Mouse (Mus musculus) C2C12 (cell line): Measurements from ENCODE around the gene Rem1. TPM values are rescaled to one million over a fixed set of nuclear protein-coding genes. Genes with fewer than 3 reads are reported as not detected.

Experiments used
- H3K27me3 ChIP-seq: one replicate; pipeline ENCODE4 v1.6.1; 2011; ENCODE audit not compliant: control insufficient read depth, insufficient read depth, insufficient read length
- H3K36me3 ChIP-seq: one replicate; pipeline ENCODE4 v1.6.1; 2011; ENCODE audit not compliant: control insufficient read depth, insufficient read depth
- H3K4me3 ChIP-seq: one replicate; pipeline ENCODE4 v1.5.1; 2011; ENCODE audit warnings: mild to moderate bottlenecking, control low read depth; ENCODE audit not compliant: poor library complexity, insufficient read depth, severe bottlenecking
- H3K79me2 ChIP-seq: one replicate; pipeline ENCODE4 v1.6.1; 2011; ENCODE audit not compliant: control insufficient read depth, insufficient read depth
- H3K79me3 ChIP-seq: one replicate; pipeline ENCODE4 v1.6.1; 2011; ENCODE audit warnings: low read depth, control low read depth
- H3ac ChIP-seq: one replicate; pipeline ENCODE3; 2011; ENCODE audit warnings: low read depth; ENCODE audit not compliant: control insufficient read depth, insufficient read length
- CEBPB ChIP-seq: IDR thresholded peaks from one replicate; pipeline ENCODE4 v1.6.1; 2011; ENCODE audit warnings: low read depth, mild to moderate bottlenecking, control low read depth, moderate library complexity
- CTCF ChIP-seq: IDR thresholded peaks from one replicate; pipeline ENCODE4 v1.5.1; 2011; ENCODE audit not compliant: control insufficient read depth, insufficient read depth, insufficient read length
- FOSL1 ChIP-seq: IDR thresholded peaks from one replicate; pipeline ENCODE4 v1.8.0; 2011; ENCODE audit warnings: mild to moderate bottlenecking, low read length; ENCODE audit not compliant: poor library complexity, insufficient read depth, severe bottlenecking
- MAX ChIP-seq: IDR thresholded peaks from one replicate; pipeline ENCODE4 v1.6.1; 2011; ENCODE audit warnings: mild to moderate bottlenecking, control low read depth
- MYOD1 ChIP-seq: IDR thresholded peaks from one replicate; pipeline ENCODE4 v1.6.1; 2011; ENCODE audit warnings: low read depth; ENCODE audit not compliant: control insufficient read depth, insufficient read length
- MYOG ChIP-seq: IDR thresholded peaks from one replicate; pipeline ENCODE4 v1.6.1; 2011; ENCODE audit not compliant: control insufficient read depth, insufficient read length; ENCODE audit errors: extremely low read depth
- USF1 ChIP-seq: IDR thresholded peaks from one replicate; pipeline ENCODE4 v1.6.1; 2011; ENCODE audit warnings: low read depth, mild to moderate bottlenecking, control low read depth, moderate library complexity
- long read RNA-seq, 2 experiments: library from polyadenylated mRNA; unstranded; transcript quantifications; one replicate each; pipeline ENCODE4 v2.0.0; 2019 to 2020
- polyA plus RNA-seq: library from polyadenylated mRNA; unstranded; fragments of >200 nt; fragmentation: generic; extraction: Trizol; gene quantifications from one replicate; pipeline ENCODE4 v1.2.1, GENCODE M21; 2012; ENCODE audit warnings: missing spikeins

The Rem1 gene
- 38.7 TPM for polyA plus RNA-seq
- long read RNA-seq, experiment 1, transcript Rem1-201 (5 exons, 1,663 nt) = major isoform, 45 of 64 reads
- long read RNA-seq, experiment 1, partial matches to known transcripts = 9 of 64 reads
- long read RNA-seq, experiment 1, other reads (novel, unspliced or antisense) = 10 of 64 reads
- long read RNA-seq, experiment 2, transcript Rem1-201 (5 exons, 1,663 nt) = major isoform, 153 of 211 reads
- long read RNA-seq, experiment 2, partial matches to known transcripts = 12 of 211 reads
- long read RNA-seq, experiment 2, other reads (novel, unspliced or antisense) = 46 of 211 reads

DNA sequence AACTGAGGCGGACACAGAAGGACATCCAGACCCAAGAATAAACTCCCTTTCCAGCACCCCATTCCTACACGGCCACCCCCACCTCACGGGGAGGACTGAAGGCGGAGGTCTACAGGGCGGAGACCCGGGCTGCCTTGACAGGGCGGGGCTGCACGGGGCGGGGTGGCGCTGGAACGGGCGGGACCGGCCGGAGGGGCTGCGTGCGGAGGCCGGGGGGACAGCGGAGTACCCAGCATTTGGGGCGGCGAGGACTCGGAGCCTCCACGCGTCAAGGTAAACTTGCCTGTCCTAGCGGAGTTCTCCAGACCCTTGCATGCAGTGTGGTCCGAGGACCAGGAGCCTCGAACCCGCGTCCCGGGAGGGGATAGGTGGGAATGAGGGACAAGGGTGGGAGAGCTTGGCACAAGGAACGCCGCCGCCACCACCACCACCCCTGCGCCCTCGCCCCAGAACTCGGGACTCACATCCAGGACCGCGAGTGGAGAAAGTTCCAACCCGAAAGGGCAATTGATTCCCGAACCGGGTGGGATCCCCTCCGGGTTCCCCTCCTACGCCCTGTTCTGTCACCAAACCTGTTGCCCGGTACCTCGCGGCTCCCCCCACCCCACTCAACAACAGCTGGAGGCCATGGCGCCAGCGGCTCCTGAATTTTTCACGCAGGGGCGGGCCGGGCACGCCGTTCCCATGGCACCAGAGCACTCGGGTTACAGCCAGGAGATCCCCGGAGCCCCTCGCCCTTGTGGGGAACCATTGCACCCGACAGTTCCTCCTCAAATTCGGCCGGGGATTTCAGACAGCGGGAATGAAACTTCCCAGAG lies at the start of gene Rem1:
Gene Rem1, plus strand, starts transcription at position 178 of the 818 bp plus-strand sequence.
- H3K27me3 ChIP-seq = no peaks in the 10 kb centered on the region
- peak within 1 kb of the TSS; percentile 75 for H3K4me3 ChIP-seq
- peaks cover 9% of the 10 kb centered on the region for H3K79me3 ChIP-seq
- H3K36me3 ChIP-seq = peaks cover 30% of the 10 kb centered on the region
- TF ChIP-seq CEBPB = no peak
- no peak for TF ChIP-seq USF1
- peak within 1 kb of the TSS; percentile 92 for H3ac ChIP-seq
- H3K79me2 ChIP-seq = peaks cover 44% of the 10 kb centered on the region

DNA sequence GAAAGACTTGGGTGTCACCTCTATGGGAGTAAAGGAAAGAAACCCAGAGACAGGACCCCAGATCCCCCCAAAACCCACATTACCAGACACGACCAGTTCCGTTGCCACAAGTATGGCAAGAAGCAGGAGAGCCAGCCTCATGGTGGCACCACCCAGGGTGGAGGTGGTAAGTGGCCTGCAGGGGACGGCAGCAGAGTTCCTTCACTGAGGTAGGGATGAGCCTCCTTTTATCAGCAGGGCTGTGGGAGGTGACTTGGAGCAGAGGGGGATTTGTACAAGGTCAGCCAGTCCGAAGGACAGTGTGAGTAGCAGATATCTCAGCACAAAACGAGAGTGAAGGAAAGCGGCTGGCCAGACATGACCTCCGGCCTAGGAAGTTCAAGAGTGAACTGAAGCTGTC lies 46.6 kb upstream of the Rem1 start, which contains the start of gene Defb19:
Gene Defb19, minus strand, starts transcription at position 206 of the 400 bp plus-strand sequence.
- TF ChIP-seq USF1 = no peak
- no peak for TF ChIP-seq MYOG
- no peak for TF ChIP-seq FOSL1
- no peak for TF ChIP-seq CTCF
- no peak for TF ChIP-seq MYOD1
- no peak for TF ChIP-seq CEBPB
- TF ChIP-seq MAX = no peak
- H3ac ChIP-seq = no peak within 1 kb of the TSS
- H3K79me2 ChIP-seq = no peaks in the 10 kb centered on the region
- H3K27me3 ChIP-seq = peaks cover 20% of the 10 kb centered on the region
- H3K4me3 ChIP-seq = no peak within 1 kb of the TSS
- H3K36me3 ChIP-seq = no peaks in the 10 kb centered on the region
- H3K79me3 ChIP-seq = no peaks in the 10 kb centered on the region

DNA sequence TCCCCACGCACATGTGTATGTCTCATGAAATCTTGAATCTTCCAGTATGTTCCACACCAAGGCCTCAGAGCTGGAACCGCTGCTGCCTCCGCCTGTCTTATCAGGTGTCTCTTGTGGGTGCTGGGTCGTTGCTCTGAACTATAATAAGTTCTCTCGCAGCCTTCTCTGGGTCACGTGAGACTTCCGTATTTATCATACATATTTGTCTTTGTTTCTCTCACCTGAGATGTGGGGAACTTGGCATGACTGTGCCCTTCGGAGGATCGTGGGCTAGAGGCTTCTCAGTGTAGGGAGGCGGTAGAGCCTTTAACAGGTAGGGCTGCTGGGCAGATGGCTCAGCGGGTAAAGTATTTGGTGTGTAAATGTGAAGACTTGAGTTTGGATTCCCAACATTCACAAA lies 46.1 kb upstream of the Rem1 start:
- no peak overlapping the region for H3ac ChIP-seq
- TF ChIP-seq MAX (no peak), CTCF (no peak), CEBPB (no peak), FOSL1 (no peak), MYOD1 (no peak), USF1 (no peak), MYOG (no peak)

DNA sequence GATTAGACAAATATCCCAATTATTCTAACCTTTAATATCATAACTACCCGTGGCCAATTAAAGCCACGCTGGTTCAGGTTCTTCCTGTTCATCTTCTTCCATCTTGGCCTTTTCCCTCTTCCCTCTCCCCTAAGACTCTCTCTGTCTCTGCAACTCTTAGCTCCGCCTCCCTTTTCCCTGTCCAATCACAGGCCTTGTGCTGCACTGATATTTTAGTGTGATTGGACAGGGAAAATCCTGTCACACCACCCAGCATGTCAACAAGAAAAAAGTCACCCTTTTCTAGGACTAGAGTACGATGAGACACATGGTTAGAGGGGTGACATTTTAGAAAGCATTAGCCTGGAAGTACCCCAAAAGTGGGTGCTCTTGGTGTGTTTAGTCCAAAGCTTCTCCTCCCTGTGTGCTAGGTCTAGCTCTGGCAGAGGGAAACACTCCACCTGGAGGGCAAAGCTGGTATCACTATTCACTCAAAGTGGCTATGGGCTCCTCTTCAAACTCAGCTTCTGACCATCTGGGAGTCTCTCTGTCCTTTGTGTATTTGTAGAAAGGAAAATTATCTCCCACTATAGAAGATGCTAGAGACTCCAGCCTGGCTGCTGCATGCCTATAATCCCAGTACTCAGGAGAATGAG lies 39.7 kb upstream of the Rem1 start:
- no peak overlapping the region for H3K4me3 ChIP-seq
- H3K79me3 ChIP-seq = no peaks in the 10 kb centered on the region
- no peak overlapping the region for H3ac ChIP-seq
- TF ChIP-seq USF1 = no peak
- TF ChIP-seq CEBPB = no peak
- TF ChIP-seq MAX = no peak
- TF ChIP-seq FOSL1 = no peak
- TF ChIP-seq MYOG = no peak
- peaks cover 14% of the 10 kb centered on the region for H3K27me3 ChIP-seq
- no peaks in the 10 kb centered on the region for H3K36me3 ChIP-seq
- H3K79me2 ChIP-seq = no peaks in the 10 kb centered on the region

More for the DNA sequence above, 46.1 kb upstream of the Rem1 start:
- Histone ChIP-seq H3K79me2 (no peaks in the 10 kb centered on the region), H3K36me3 (no peaks in the 10 kb centered on the region), H3K27me3 (peaks cover 20% of the 10 kb centered on the region), H3K4me3 (no peak overlapping the region), H3K79me3 (no peaks in the 10 kb centered on the region)

DNA sequence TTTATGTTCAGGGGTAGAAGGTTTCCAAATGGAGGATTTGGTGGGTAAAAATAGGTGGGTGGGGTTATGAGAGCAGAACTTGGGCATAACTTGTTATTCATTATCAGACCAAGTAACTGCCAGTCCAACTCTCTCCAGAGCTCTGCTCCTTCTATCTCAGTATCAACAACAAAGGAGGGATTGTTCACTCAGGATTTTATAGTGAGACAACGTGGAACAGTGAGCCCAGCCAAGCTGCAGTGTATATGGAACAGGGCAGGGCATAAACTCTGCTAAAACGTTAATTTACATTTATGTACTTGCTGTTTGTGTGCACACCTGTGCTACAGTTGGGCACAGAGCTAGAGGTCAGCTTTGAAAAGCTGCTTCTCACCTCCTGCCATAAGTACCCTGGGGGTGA lies 38.3 kb upstream of the Rem1 start:
- H3K79me3 ChIP-seq = no peaks in the 10 kb centered on the region

More for the DNA sequence above, 38.3 kb upstream of the Rem1 start:
- no peak for TF ChIP-seq USF1
- TF ChIP-seq CTCF = no peak
- no peak for TF ChIP-seq MYOD1
- TF ChIP-seq CEBPB = no peak
- no peak for TF ChIP-seq FOSL1
- TF ChIP-seq MYOG = no peak
- TF ChIP-seq MAX = no peak
- H3K79me2 ChIP-seq = no peaks in the 10 kb centered on the region
- H3K27me3 ChIP-seq = peaks cover 6% of the 10 kb centered on the region
- no peak overlapping the region for H3K4me3 ChIP-seq
- H3ac ChIP-seq = no peak overlapping the region
- H3K36me3 ChIP-seq = no peaks in the 10 kb centered on the region
